Mouse (Mus musculus) E14TG2a.4 (cell line): ENCODE results near the gene Gm6793.

Experiments used
- CTCF ChIP-seq: conservative IDR thresholded peaks from 2 replicates; pipeline ENCODE4 v1.5.1; 2014; ENCODE audit warnings: low read length
- POU5F1 ChIP-seq: IDR thresholded peaks from 2 replicates; pipeline ENCODE4 v1.6.1; 2014; ENCODE audit warnings: low read length, borderline replicate concordance

DNA sequence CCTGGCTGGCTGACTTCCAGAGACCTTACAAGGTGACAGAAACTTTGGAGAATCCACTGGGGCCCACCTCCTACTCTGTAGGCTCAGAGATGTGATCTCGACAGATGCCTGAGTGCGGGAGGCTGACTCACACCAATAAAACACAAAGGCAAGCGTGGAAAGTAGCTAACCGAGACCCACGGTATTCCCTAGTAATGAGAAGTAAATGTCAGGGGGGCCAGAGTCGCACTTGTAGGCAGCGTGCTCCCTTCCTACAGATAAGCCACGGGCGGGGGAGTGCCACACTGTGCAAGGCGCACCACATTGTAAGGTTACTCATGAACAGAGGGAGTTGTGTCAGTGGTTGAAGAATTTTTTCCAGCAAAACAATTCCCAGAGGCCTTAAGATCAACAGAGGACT lies 30.3 kb downstream of the Gm6793 start:
- no peak for TF ChIP-seq CTCF
- no peak for TF ChIP-seq POU5F1
